Mouse (Mus musculus) urinary bladder, postnatal 25 days (tissue): ENCODE measurements around the gene Arg2.

Source experiments
- DNase-seq: peaks from one replicate; pipeline ENCODE4 v3.0.0; 2022; ENCODE audit warnings: low spot score

Gene Arg2

DNA sequence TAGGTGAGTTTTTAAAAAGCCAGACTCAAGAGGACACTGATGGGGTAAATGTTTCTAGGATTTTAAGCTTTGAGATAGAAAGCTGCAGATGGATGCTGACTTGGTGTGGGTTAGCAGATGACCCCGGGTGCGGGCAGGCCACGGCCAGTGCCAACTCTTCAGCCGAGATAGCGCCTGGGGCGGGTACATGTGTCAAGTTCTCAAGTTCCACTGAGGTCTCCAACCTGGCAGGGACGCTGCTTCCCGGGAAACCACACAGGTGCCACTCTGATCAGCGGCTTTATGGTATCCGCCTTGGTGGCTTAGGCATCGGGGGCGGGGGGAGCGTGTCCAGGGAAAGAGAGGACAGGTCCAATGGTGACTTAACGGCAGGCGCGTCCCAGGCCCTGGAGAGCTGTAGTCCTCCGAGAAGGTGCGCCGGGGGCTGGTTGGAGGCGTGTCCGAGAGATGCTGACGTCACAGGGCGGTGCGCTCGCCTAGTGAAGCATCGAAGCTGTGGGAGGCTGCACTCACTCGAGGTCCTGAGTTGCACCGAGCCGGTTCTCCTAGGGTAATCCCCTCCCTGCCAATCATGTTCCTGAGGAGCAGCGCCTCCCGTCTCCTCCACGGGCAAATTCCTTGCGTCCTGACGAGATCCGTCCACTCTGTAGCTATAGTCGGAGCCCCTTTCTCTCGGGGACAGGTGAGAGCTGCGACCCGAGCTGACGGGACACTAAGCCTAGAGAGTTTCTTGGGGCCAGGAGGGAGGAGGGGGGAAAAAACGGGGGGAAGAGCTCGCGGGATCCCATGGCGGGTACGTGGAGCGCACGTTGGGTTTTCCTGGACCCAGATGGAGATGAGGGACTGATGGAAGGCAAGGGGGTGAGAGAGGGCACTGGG is at the start of gene Arg2:
TSS of gene Arg2 (plus strand) at position 479 of the 879 bp plus-strand sequence.
- DNase-seq: peak; percentile 61

DNA sequence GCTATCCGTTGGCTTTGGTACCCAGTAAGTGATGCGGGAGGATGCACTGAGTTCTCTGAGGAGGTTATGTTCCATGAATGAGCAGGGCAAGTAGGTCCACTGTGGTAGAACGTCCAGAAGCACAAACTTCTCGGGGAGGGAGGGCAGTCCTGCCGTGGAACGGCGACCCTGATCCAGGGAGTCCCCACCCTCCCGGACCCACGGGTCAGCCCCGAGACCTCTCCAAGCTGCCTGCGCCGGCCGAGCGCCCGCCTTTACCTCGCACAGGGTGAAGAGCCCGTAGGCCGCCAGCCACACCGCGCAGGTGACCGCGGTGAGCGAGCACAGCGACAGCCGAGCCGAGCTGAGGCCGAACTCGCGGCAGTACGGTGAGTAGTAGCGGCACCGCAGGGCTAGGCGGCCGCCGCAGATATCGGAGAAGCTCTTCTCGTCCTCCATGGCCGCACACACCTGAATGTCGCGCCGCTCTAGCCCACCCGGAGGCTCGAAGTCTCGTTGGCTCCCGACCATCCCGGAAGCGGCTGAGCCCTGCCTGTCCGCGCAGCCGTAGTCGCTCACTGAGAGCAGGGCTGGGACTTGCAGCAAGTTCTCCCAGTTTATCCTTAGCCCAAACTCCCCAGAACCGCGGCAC is 41.3 kb upstream of the Arg2 start, which contains the start of gene Pigh:
TSS of gene Pigh (minus strand) at position 470 of the 631 bp plus-strand sequence.
- peak; percentile 83 for DNase-seq

GRCm38 (mm10) chr12:79092569-79092968 is 38.0 kb upstream of the Arg2 start:
- DNase-seq: peak; percentile 76

- DNase-seq: no peak
Measured at GRCm38 (mm10) chr12:79097106-79097752, 33.3 kb upstream of the Arg2 start.

DNA sequence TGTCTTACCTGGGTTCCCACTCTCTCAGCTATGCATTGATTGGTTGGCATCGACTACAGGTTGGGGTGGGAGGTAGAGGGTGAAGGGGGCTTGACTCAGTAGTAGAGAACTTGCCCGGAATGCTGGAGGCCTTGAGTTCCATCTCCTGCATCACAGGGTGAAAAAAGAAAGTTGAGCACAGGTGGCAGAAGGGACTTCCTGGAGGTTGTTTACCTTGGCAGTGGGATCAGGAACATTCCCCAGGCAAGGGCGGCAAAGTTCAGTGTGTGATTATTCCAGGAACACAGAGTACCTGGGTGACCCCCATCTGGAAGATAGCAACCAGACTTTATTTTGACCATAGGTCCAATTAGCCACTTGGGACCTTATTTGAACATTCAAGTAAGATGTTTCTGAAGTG is 26.8 kb upstream of the Arg2 start:
- no peak for DNase-seq

DNA sequence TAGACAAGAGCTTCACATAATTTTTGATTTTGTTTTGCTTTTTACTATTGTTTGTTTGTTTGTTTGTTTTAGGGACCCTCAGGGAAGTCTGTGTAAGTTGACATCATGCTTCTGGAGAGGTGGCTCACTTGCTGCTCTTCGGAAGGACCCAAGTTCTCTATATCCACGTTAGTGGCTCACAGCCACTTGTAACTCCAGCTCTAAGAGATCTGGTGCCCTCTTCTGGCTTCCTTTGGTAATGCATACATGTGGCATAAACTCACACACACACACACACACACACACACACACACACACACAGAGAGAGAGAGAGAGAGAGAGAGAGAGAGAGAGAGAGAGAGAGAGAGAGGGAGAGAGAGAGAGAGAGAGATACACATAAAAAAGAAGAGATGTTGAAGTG is 26.0 kb upstream of the Arg2 start:
- DNase-seq: no peak

DNA sequence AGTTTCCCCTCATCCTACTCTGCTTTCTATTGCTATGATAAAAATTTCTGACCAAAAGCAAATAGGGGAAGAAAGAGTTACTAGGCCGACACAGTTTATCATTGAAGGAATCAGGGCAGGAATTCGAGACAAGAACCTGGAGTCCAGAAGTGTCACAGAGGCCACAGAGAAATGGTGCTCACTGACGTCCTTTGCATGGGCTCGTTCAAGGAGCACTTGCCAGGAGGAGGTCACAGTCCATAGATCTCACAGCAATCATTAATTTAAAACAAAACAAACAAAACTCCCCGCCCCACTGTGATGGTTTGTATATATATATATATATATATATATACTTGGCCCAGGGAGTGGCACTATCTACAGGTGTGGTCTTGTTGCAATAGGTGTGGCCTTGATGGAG is 25.3 kb upstream of the Arg2 start:
- DNase-seq: no peak

DNA sequence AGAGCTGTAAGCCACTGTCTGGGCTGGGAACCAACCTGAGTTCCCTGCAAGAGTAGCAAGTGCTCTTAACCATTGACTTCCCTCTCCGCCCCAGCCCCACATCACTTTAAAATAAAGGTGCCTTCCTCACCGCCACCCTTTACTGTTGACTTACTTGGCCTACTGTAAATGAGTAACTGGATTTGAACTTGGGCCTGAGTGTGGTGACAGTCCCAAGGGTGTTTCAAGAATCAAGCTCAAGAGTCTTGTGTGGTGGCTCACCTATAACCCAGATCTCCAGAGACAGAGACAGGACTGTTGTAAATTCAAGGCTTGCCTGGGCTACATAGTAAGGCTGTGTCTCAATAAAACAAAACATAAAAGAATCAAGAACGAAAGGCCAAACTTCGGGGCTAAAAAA is 11.6 kb upstream of the Arg2 start:
- DNase-seq: no peak

- no peak for DNase-seq
Measured at GRCm38 (mm10) chr12:79122820-79123219, 7.8 kb upstream of the Arg2 start.

DNA sequence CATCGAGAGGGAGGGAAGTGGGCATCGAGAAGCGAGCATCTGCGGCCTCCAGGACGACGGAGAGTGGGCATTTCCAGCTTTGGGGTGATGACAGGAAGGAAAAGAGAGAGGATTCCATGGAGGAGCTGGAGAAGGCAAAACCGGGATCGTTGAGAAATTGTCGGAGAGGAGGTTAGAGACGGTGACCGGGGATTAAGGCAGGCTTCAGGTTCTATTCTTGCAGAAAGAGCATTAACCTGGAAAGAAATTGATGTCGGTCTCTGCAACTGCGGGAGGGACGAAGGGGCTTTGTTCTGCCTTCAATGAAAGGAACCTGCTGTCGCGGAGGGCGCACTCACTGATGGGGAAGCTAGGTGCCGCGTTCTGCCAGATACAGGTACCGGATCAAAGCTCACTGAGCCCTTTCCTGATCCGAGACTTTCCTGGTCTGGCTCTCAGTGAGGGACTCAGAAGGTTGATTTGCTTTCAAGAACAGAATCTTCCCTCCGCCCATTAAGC is 650 bp downstream of the Arg2 start:
- DNase-seq: no peak

DNA sequence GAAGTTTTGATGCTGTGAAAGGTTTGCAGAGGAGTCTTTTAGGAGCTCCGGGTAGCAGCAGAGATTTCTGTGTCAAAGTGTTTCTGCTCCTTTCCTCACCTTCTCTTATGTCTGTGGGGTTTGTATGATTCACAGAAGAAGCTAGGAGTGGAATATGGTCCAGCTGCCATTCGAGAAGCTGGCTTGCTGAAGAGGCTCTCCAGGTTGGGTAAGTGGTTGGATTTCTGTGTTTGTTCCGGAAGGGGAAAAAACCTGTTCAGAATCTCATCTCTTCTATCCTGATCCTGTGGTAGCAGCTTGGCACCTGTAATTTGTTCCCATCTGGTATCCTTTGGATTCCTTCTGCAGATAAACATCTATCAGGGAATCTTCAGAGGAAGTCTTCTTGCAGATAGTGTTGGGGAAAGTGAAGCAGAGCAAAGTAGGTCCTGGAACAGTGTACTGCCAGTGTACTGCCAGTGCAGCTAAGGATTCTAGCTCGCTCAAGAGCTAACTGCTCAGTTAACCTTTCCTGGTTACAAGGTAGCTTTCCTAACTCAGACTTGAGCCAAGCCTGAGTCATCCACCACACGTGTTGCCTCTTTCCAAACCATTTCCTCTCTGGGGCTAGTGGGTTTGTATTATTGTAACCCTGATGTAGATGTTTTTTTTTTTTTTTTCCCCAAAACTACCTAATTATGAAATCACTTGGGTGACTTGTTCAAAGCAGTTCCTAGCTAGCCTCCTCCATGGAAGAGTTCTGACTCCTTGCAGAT is 1.3 kb downstream of the Arg2 start:
- DNase-seq: no peak

- DNase-seq: no peak
Measured at GRCm38 (mm10) chr12:79134676-79135075, 4.1 kb downstream of the Arg2 start.

GRCm38 (mm10) chr12:79135105-79135504 is 4.5 kb downstream of the Arg2 start:
- no peak for DNase-seq

- no peak for DNase-seq
Measured at GRCm38 (mm10) chr12:79136949-79137348, 6.4 kb downstream of the Arg2 start.

DNA sequence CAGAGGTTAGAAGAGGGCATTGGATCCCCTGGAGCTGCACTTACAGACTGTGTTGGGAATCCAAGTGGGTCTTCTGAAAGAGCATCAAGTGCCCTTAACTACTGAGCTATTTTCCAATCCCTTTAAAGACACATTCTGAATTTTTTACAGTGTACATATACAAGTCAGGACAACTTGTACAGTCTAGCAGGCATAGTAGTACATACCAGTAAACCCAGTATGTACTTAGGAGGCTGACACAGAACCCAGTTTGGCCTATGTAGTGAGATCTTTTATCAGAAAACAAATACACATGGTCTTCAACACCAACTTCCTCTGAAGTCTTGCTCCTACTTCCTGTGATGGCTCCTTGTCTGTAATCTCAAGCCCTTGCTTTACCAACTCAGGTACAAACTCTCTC is 8.4 kb downstream of the Arg2 start:
- DNase-seq: no peak

- DNase-seq: no peak
Measured at GRCm38 (mm10) chr12:79139417-79139816, 8.8 kb downstream of the Arg2 start.

- no peak for DNase-seq
Measured at GRCm38 (mm10) chr12:79140811-79141210, 10.2 kb downstream of the Arg2 start.

DNA sequence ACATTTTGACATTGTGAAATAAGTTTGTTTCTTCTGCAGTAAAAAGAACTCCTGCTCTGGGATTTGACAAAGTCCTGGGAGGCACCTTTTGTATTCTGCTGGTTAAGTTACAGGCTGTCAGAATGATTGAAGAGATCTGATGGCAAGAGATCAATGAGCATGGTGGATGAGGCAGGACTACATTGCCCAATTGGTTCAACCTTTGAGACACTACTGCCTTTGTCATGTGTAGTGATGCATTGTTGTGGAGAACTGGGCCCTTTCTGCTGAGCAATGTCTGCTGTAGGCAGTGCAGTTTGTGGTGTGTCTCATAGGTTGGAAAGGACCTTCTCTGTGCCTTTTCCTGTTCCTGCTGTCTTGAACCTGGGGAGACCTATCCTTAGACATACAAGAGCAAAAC is 10.8 kb downstream of the Arg2 start:
- no peak for DNase-seq

DNA sequence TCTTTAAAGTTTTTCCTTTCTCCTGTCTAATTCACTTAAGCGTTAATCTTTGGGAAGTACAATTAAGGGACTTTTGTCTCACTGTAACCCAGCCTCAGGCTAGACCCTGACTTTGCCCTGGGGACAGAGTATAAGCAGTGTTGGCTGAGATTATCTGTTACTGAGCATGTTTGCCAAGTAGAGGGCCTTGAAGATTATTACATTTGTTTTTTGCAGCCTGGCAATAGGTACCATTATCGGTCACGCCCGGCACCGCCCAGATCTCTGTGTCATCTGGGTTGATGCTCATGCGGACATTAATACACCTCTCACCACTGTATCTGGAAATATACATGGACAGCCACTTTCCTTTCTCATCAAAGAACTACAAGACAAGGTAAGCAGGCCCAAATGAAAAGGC is 19.1 kb downstream of the Arg2 start:
- DNase-seq: no peak

GRCm38 (mm10) chr12:79162876-79163275 is 32.3 kb downstream of the Arg2 start:
- no peak for DNase-seq

GRCm38 (mm10) chr12:79169173-79169572 is 38.6 kb downstream of the Arg2 start:
- DNase-seq: no peak

- no peak for DNase-seq
Measured at GRCm38 (mm10) chr12:79170421-79170820, 39.8 kb downstream of the Arg2 start.
